Mouse (Mus musculus): ENCODE data around the gene BC035044. TPM values are rescaled to one million over a fixed set of nuclear protein-coding genes. Genes with fewer than 3 reads are reported as not detected.

Gene BC035044
- polyA plus RNA-seq, 1 experiment, result not detected

DNA sequence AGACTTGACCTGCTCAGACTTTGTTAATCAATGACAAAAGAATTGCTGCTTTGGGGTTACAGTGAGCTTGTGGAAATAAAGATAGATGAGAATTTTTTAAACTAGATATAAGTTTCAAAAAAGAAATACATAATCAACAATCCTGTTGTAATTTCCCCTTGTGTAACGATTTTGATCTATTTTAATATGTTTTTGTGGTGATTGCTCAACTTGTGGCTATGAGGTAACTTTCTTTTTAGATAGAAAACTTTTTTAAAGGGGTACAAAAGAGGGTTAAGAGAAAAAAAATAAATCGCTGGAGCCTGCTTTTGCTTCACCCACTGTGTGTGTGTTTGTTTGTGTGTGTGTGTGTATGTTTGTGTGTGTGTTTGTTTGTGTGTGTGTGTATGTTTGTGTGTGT, 39.8 kb downstream of the BC035044 start:
- no peaks in the 10 kb centered on the region for H3K79me2 ChIP-seq (ENCODE audit: control insufficient read depth, insufficient read depth)
- TF ChIP-seq USF1 (IDR thresholded peaks at IDR 0.05; ENCODE audit: low read depth) (no peak), MAX (IDR thresholded peaks at IDR 0.05) (no peak), FOSL1 (IDR thresholded peaks at IDR 0.05; ENCODE audit: insufficient read depth, low read length, poor library complexity, severe bottlenecking) (no peak), CEBPB (IDR thresholded peaks at IDR 0.05; ENCODE audit: low read depth) (no peak), MYOG (IDR thresholded peaks at IDR 0.05; ENCODE audit: control insufficient read depth, extremely low read depth, insufficient read length) (no peak), MYOD1 (IDR thresholded peaks at IDR 0.05; ENCODE audit: control insufficient read depth, insufficient read length, low read depth) (no peak)
- H3K27me3 ChIP-seq (ENCODE audit: control insufficient read depth, insufficient read depth, insufficient read length), result no peaks in the 10 kb centered on the region
- no peaks in the 10 kb centered on the region for H3K79me3 ChIP-seq (ENCODE audit: low read depth)
- no peak overlapping the region for H3ac ChIP-seq (ENCODE audit: control insufficient read depth, insufficient read length, low read depth)
- no peaks in the 10 kb centered on the region for H3K36me3 ChIP-seq (ENCODE audit: control insufficient read depth, insufficient read depth)
- H3K4me3 ChIP-seq (ENCODE audit: insufficient read depth, poor library complexity, severe bottlenecking), result no peak overlapping the region

DNA sequence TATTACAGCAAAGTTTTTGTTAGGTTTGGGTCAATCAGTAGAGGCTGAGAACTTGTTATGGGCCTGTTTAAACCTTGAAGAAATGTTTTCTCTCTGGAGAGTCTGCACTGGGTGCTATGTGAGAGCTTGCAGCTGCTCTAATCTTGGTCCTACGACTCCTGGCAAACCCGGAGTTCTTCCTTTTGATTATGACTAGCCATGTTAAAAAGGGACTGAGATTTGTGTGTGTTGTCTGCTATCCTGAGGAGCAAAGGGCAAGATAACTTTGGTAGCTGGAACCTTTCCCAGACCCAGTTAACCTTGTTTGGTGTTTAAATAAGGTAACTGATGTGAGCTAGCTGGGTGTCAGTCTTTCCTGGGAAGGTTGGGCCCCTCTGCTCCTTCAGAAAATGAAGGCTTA, 40.3 kb downstream of the BC035044 start:
- no peaks in the 10 kb centered on the region for H3K27me3 ChIP-seq (ENCODE audit: control insufficient read depth, insufficient read depth, insufficient read length)
- no peak overlapping the region for H3ac ChIP-seq (ENCODE audit: control insufficient read depth, insufficient read length, low read depth)
- H3K79me3 ChIP-seq (ENCODE audit: low read depth), result no peaks in the 10 kb centered on the region
- H3K36me3 ChIP-seq (ENCODE audit: control insufficient read depth, insufficient read depth), result no peaks in the 10 kb centered on the region
- H3K4me3 ChIP-seq (ENCODE audit: insufficient read depth, poor library complexity, severe bottlenecking), result no peak overlapping the region
- TF ChIP-seq USF1 (IDR thresholded peaks at IDR 0.05; ENCODE audit: low read depth) (no peak), CEBPB (IDR thresholded peaks at IDR 0.05; ENCODE audit: low read depth) (no peak), FOSL1 (IDR thresholded peaks at IDR 0.05; ENCODE audit: insufficient read depth, low read length, poor library complexity, severe bottlenecking) (no peak), MYOG (IDR thresholded peaks at IDR 0.05; ENCODE audit: control insufficient read depth, extremely low read depth, insufficient read length) (no peak), MYOD1 (IDR thresholded peaks at IDR 0.05; ENCODE audit: control insufficient read depth, insufficient read length, low read depth) (no peak), MAX (IDR thresholded peaks at IDR 0.05) (no peak), CTCF (IDR thresholded peaks at IDR 0.05; ENCODE audit: control insufficient read depth, insufficient read depth, insufficient read length) (no peak)
- H3K79me2 ChIP-seq (ENCODE audit: control insufficient read depth, insufficient read depth), result no peaks in the 10 kb centered on the region

DNA sequence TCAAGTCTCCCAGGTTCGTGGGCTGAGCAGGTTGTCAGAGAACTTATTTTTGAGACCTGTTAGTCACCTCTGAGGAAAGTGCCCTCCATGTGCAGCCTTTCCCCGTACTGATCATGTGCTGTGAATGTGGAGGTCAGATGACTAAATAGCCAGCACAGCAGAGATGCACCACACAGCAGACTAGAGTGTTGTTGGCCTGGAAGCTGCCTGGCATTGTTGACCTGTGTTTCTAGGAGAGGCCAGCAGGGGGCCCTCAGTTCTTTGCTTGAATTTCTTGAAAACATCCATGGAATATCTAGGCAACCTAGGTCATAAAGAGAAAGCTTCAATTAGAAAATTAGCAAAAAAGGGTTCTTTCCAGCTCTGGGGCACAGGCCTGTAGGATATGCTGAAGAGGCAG, 41.0 kb downstream of the BC035044 start:
- Histone ChIP-seq H3K27me3 (ENCODE audit: control insufficient read depth, insufficient read depth, insufficient read length) (no peaks in the 10 kb centered on the region), H3K36me3 (ENCODE audit: control insufficient read depth, insufficient read depth) (no peaks in the 10 kb centered on the region), H3K4me3 (ENCODE audit: insufficient read depth, poor library complexity, severe bottlenecking) (no peak overlapping the region), H3K79me3 (ENCODE audit: low read depth) (no peaks in the 10 kb centered on the region), H3K79me2 (ENCODE audit: control insufficient read depth, insufficient read depth) (no peaks in the 10 kb centered on the region), H3ac (ENCODE audit: control insufficient read depth, insufficient read length, low read depth) (no peak overlapping the region)
- TF ChIP-seq CTCF (IDR thresholded peaks at IDR 0.05; ENCODE audit: control insufficient read depth, insufficient read depth, insufficient read length) (peak; percentile 27), MAX (IDR thresholded peaks at IDR 0.05) (no peak)

DNA sequence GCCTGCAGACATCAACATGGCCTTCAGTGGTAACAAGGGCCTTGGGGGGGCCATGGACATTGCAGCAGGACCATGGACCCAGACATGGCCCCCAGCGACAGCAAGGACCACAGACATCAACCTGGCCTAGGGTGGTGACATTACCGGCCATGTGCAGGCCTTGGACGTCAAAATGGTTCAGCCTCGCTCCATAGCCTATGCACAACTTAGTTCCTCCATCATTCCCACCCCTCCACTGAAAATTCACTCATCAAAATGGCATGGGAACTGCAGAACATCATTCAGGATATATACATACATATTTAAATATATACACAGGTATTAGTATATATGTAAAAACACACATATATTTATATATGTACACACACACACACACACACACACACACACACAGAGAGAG, 43.5 kb downstream of the BC035044 start:
- H3K79me3 ChIP-seq (ENCODE audit: low read depth), result no peaks in the 10 kb centered on the region
- H3K4me3 ChIP-seq (ENCODE audit: insufficient read depth, poor library complexity, severe bottlenecking), result no peak overlapping the region
- no peak for TF ChIP-seq MYOG (IDR thresholded peaks at IDR 0.05; ENCODE audit: control insufficient read depth, extremely low read depth, insufficient read length)
- no peak for TF ChIP-seq MYOD1 (IDR thresholded peaks at IDR 0.05; ENCODE audit: control insufficient read depth, insufficient read length, low read depth)
- no peak for TF ChIP-seq CEBPB (IDR thresholded peaks at IDR 0.05; ENCODE audit: low read depth)
- TF ChIP-seq USF1 (IDR thresholded peaks at IDR 0.05; ENCODE audit: low read depth), result no peak
- no peak for TF ChIP-seq MAX (IDR thresholded peaks at IDR 0.05)
- no peak for TF ChIP-seq CTCF (IDR thresholded peaks at IDR 0.05; ENCODE audit: control insufficient read depth, insufficient read depth, insufficient read length)
- no peak for TF ChIP-seq FOSL1 (IDR thresholded peaks at IDR 0.05; ENCODE audit: insufficient read depth, low read length, poor library complexity, severe bottlenecking)
- no peaks in the 10 kb centered on the region for H3K79me2 ChIP-seq (ENCODE audit: control insufficient read depth, insufficient read depth)
- H3ac ChIP-seq (ENCODE audit: control insufficient read depth, insufficient read length, low read depth), result no peak overlapping the region
- H3K27me3 ChIP-seq (ENCODE audit: control insufficient read depth, insufficient read depth, insufficient read length), result no peaks in the 10 kb centered on the region
- no peaks in the 10 kb centered on the region for H3K36me3 ChIP-seq (ENCODE audit: control insufficient read depth, insufficient read depth)

DNA sequence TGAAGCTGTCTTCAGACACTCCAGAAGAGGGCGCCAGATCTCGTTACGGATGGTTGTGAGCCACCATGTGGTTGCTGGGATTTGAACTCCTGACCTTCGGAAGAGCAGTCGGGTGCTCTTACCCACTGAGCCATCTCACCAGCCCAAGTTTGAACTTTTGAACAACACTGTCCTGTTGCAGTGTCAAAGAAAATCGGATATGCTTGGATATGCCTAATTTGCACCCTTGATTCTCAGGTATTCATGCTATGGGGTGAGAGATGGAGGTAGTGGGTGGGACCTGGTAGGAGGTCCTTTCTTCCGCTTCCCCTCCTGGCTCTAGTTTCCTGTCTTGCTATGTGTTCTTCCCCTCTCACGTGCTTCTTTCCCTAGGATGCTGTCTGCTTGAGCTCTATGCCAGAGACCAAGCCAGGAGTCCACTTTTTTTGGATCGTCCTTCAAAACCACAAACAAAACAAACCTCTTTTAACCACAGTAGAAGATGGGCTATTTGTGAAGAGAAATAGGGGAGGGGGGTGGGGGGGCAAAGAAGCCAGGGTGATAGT, 44.9 kb downstream of the BC035044 start:
- TF ChIP-seq MYOD1 (IDR thresholded peaks at IDR 0.05; ENCODE audit: control insufficient read depth, insufficient read length, low read depth) (no peak), FOSL1 (IDR thresholded peaks at IDR 0.05; ENCODE audit: insufficient read depth, low read length, poor library complexity, severe bottlenecking) (no peak), MYOG (IDR thresholded peaks at IDR 0.05; ENCODE audit: control insufficient read depth, extremely low read depth, insufficient read length) (no peak), CEBPB (IDR thresholded peaks at IDR 0.05; ENCODE audit: low read depth) (no peak), USF1 (IDR thresholded peaks at IDR 0.05; ENCODE audit: low read depth) (no peak)
- Histone ChIP-seq H3ac (ENCODE audit: control insufficient read depth, insufficient read length, low read depth) (no peak overlapping the region), H3K79me2 (ENCODE audit: control insufficient read depth, insufficient read depth) (no peaks in the 10 kb centered on the region), H3K36me3 (ENCODE audit: control insufficient read depth, insufficient read depth) (no peaks in the 10 kb centered on the region), H3K79me3 (ENCODE audit: low read depth) (no peaks in the 10 kb centered on the region), H3K27me3 (ENCODE audit: control insufficient read depth, insufficient read depth, insufficient read length) (no peaks in the 10 kb centered on the region), H3K4me3 (ENCODE audit: insufficient read depth, poor library complexity, severe bottlenecking) (no peak overlapping the region)

DNA sequence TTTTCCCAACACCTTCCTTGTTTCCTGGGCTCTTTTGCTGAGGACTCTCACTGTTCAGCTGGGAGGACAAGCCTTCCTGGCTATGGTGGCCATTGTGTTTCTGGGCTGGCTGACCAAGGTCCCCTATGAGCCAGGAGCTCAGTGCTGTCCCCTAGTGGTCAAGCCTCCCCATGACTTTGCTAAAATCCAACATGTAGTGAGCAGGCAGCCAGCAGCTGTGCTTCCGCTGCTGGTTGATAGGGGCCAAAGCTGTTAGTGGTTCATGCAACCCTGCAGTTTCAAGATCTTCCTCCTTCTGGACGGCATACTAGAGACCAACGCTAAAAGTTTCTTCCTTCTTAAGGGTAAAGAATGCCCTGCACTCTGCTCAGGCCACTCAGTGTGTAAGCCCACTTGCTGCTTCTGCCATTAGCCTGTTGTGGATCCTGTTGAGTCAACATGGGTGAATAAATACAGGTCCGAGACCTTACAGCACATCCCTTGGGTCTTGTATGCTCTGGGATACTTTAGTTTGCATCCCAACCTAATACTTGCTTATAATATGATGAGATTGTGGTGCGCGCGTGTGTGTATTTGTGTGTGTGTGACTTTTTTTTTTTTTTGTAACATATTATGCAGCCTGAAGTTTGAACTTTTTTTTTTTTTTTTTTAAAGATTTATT, 45.5 kb downstream of the BC035044 start:
- no peak for TF ChIP-seq MYOD1 (IDR thresholded peaks at IDR 0.05; ENCODE audit: control insufficient read depth, insufficient read length, low read depth)
- peak; percentile 83 for TF ChIP-seq CTCF (IDR thresholded peaks at IDR 0.05; ENCODE audit: control insufficient read depth, insufficient read depth, insufficient read length)
- H3K79me3 ChIP-seq (ENCODE audit: low read depth), result no peaks in the 10 kb centered on the region
- H3K4me3 ChIP-seq (ENCODE audit: insufficient read depth, poor library complexity, severe bottlenecking), result no peak overlapping the region
- no peak overlapping the region for H3ac ChIP-seq (ENCODE audit: control insufficient read depth, insufficient read length, low read depth)
- H3K36me3 ChIP-seq (ENCODE audit: control insufficient read depth, insufficient read depth), result no peaks in the 10 kb centered on the region
- no peaks in the 10 kb centered on the region for H3K27me3 ChIP-seq (ENCODE audit: control insufficient read depth, insufficient read depth, insufficient read length)
- no peaks in the 10 kb centered on the region for H3K79me2 ChIP-seq (ENCODE audit: control insufficient read depth, insufficient read depth)

Data from C2C12 (cell line).